Mouse (Mus musculus): ENCODE results near the gene Egfem1. TPM values are rescaled to one million over a fixed set of nuclear protein-coding genes. Genes with fewer than 3 reads are reported as not detected.

Egfem1 gene
- polyA plus RNA-seq, 1 experiment, result not detected

- Histone ChIP-seq H3K4me1 (ENCODE audit: control insufficient read depth, insufficient read depth, low read length) (no peaks in the 10 kb centered on the region), H3K4me3 (ENCODE audit: insufficient read depth, low read length) (no peak overlapping the region), H3K27ac (ENCODE audit: insufficient read depth, low read depth, low read length) (no peak overlapping the region)
- TF ChIP-seq CTCF (IDR thresholded peaks at IDR 0.05; ENCODE audit: low read depth, low read length) (no peak), POLR2A (IDR thresholded peaks at IDR 0.05; ENCODE audit: borderline replicate concordance, low read depth, low read length) (no peak)
These were observed 558.0 kb downstream of the Egfem1 start for GRCm38 (mm10) chr3:29639819-29640218.

- Histone ChIP-seq H3K4me1 (ENCODE audit: control insufficient read depth, insufficient read depth, low read length) (no peaks in the 10 kb centered on the region), H3K27ac (ENCODE audit: insufficient read depth, low read depth, low read length) (no peak overlapping the region)
- no peak for TF ChIP-seq CTCF (IDR thresholded peaks at IDR 0.05; ENCODE audit: low read depth, low read length)
- TF ChIP-seq POLR2A (IDR thresholded peaks at IDR 0.05; ENCODE audit: borderline replicate concordance, low read depth, low read length), result no peak
These were observed 585.0 kb downstream of the Egfem1 start for GRCm38 (mm10) chr3:29666796-29667195.

GRCm38 (mm10) chr3:29689367-29690285 is 607.8 kb downstream of the Egfem1 start:
- no peaks in the 10 kb centered on the region for H3K4me1 ChIP-seq (ENCODE audit: control insufficient read depth, insufficient read depth, low read length)
- no peak for TF ChIP-seq CTCF (IDR thresholded peaks at IDR 0.05; ENCODE audit: low read depth, low read length)
- TF ChIP-seq POLR2A (IDR thresholded peaks at IDR 0.05; ENCODE audit: borderline replicate concordance, low read depth, low read length), result no peak
- no peak overlapping the region for H3K4me3 ChIP-seq (ENCODE audit: insufficient read depth, low read length)
- no peak overlapping the region for H3K27ac ChIP-seq (ENCODE audit: insufficient read depth, low read depth, low read length)

More at GRCm38 (mm10) chr3:29666796-29667195, 585.0 kb downstream of the Egfem1 start:
- no peak overlapping the region for H3K4me3 ChIP-seq (ENCODE audit: insufficient read depth, low read length)

- Histone ChIP-seq H3K4me1 (ENCODE audit: control insufficient read depth, insufficient read depth, low read length) (no peaks in the 10 kb centered on the region), H3K27ac (ENCODE audit: insufficient read depth, low read depth, low read length) (no peak overlapping the region), H3K4me3 (ENCODE audit: insufficient read depth, low read length) (no peak overlapping the region)
- TF ChIP-seq POLR2A (IDR thresholded peaks at IDR 0.05; ENCODE audit: borderline replicate concordance, low read depth, low read length), result no peak
- no peak for TF ChIP-seq CTCF (IDR thresholded peaks at IDR 0.05; ENCODE audit: low read depth, low read length)
These were observed 619.3 kb downstream of the Egfem1 start for GRCm38 (mm10) chr3:29701126-29701525.

GRCm38 (mm10) chr3:29706816-29707215 is 625.0 kb downstream of the Egfem1 start:
- H3K4me1 ChIP-seq (ENCODE audit: control insufficient read depth, insufficient read depth, low read length), result no peaks in the 10 kb centered on the region
- no peak overlapping the region for H3K27ac ChIP-seq (ENCODE audit: insufficient read depth, low read depth, low read length)
- TF ChIP-seq CTCF (IDR thresholded peaks at IDR 0.05; ENCODE audit: low read depth, low read length) (no peak), POLR2A (IDR thresholded peaks at IDR 0.05; ENCODE audit: borderline replicate concordance, low read depth, low read length) (no peak)
- H3K4me3 ChIP-seq (ENCODE audit: insufficient read depth, low read length), result no peak overlapping the region

GRCm38 (mm10) chr3:29707467-29707866 is 625.6 kb downstream of the Egfem1 start:
- Histone ChIP-seq H3K4me3 (ENCODE audit: insufficient read depth, low read length) (no peak overlapping the region), H3K4me1 (ENCODE audit: control insufficient read depth, insufficient read depth, low read length) (no peaks in the 10 kb centered on the region), H3K27ac (ENCODE audit: insufficient read depth, low read depth, low read length) (no peak overlapping the region)
- TF ChIP-seq CTCF (IDR thresholded peaks at IDR 0.05; ENCODE audit: low read depth, low read length), result no peak

- no peak overlapping the region for H3K4me3 ChIP-seq (ENCODE audit: insufficient read depth, low read length)
- no peak overlapping the region for H3K27ac ChIP-seq (ENCODE audit: insufficient read depth, low read depth, low read length)
- no peak for TF ChIP-seq CTCF (IDR thresholded peaks at IDR 0.05; ENCODE audit: low read depth, low read length)
- no peak for TF ChIP-seq POLR2A (IDR thresholded peaks at IDR 0.05; ENCODE audit: borderline replicate concordance, low read depth, low read length)
- no peaks in the 10 kb centered on the region for H3K4me1 ChIP-seq (ENCODE audit: control insufficient read depth, insufficient read depth, low read length)
These were observed 644.6 kb downstream of the Egfem1 start for GRCm38 (mm10) chr3:29726376-29726967.

- no peak overlapping the region for H3K4me3 ChIP-seq (ENCODE audit: insufficient read depth, low read length)
- no peaks in the 10 kb centered on the region for H3K4me1 ChIP-seq (ENCODE audit: control insufficient read depth, insufficient read depth, low read length)
- TF ChIP-seq POLR2A (IDR thresholded peaks at IDR 0.05; ENCODE audit: borderline replicate concordance, low read depth, low read length) (no peak), CTCF (IDR thresholded peaks at IDR 0.05; ENCODE audit: low read depth, low read length) (no peak)
- H3K27ac ChIP-seq (ENCODE audit: insufficient read depth, low read depth, low read length), result no peak overlapping the region
These were observed 648.4 kb downstream of the Egfem1 start for GRCm38 (mm10) chr3:29730062-29730760.

GRCm38 (mm10) chr3:29731509-29731908 is 649.7 kb downstream of the Egfem1 start:
- Histone ChIP-seq H3K27ac (ENCODE audit: insufficient read depth, low read depth, low read length) (no peak overlapping the region), H3K4me3 (ENCODE audit: insufficient read depth, low read length) (no peak overlapping the region), H3K4me1 (ENCODE audit: control insufficient read depth, insufficient read depth, low read length) (no peaks in the 10 kb centered on the region)
- TF ChIP-seq POLR2A (IDR thresholded peaks at IDR 0.05; ENCODE audit: borderline replicate concordance, low read depth, low read length) (no peak), CTCF (IDR thresholded peaks at IDR 0.05; ENCODE audit: low read depth, low read length) (no peak)

Measured in bone marrow macrophage, adult 2 months (primary cell).